Mouse (Mus musculus) G1E (cell line): ENCODE measurements around the gene Plpp3. TPM values are rescaled to one million over a fixed set of nuclear protein-coding genes. Genes with fewer than 3 reads are reported as not detected.

Experiments
- ATAC-seq: 2 replicates; pipeline ENCODE4 v1.8.0; 2016; ENCODE audit warnings: mild to moderate bottlenecking; ENCODE audit not compliant: insufficient number of reproducible peaks, poor library complexity, low FRiP score, severe bottlenecking; ENCODE audit errors: extremely low read depth
- DNase-seq: peaks from one replicate; pipeline ENCODE4 v3.0.0; 2012; ENCODE audit warnings: low spot score
- H3K27me3 ChIP-seq: 2 replicates; pipeline ENCODE4 v1.6.1; 2012; ENCODE audit warnings: mild to moderate bottlenecking, low read length, inconsistent platforms; ENCODE audit not compliant: insufficient read depth
- H3K36me3 ChIP-seq: replicated peaks from 2 replicates; pipeline ENCODE3; 2012; ENCODE audit warnings: mild to moderate bottlenecking, inconsistent platforms
- H3K4me1 ChIP-seq: 2 replicates; pipeline ENCODE4 v1.6.1; 2012; ENCODE audit warnings: low read depth, low read length, inconsistent platforms, mixed read lengths; ENCODE audit not compliant: insufficient read depth
- H3K4me3 ChIP-seq: 2 replicates; pipeline ENCODE4 v1.5.1; 2012; ENCODE audit warnings: low read depth, mild to moderate bottlenecking, inconsistent platforms, low read length, moderate library complexity, mixed read lengths
- H3K9me3 ChIP-seq: replicated peaks from 2 replicates; pipeline ENCODE4 v1.6.1; 2012; ENCODE audit warnings: inconsistent platforms
- CTCF ChIP-seq: IDR thresholded peaks from 2 replicates; pipeline ENCODE4 v1.5.1; 2012; ENCODE audit warnings: low read depth, low read length, inconsistent platforms, mixed read lengths
- GATA1 ChIP-seq: IDR thresholded peaks from 2 replicates; pipeline ENCODE4 v1.6.1; 2012; ENCODE audit warnings: borderline replicate concordance, low read length, inconsistent platforms, mixed read lengths
- GATA2 ChIP-seq: IDR thresholded peaks from 2 replicates; pipeline ENCODE4 v1.6.1; 2012; ENCODE audit warnings: low read depth, low read length, inconsistent platforms, borderline replicate concordance
- POLR2AphosphoS5 ChIP-seq: IDR thresholded peaks from 2 replicates; pipeline ENCODE4 v1.6.1; 2012; ENCODE audit warnings: low read depth, low read length, inconsistent platforms; ENCODE audit not compliant: insufficient replicate concordance
- TAL1 ChIP-seq: conservative IDR thresholded peaks from 2 replicates; pipeline ENCODE4 v1.6.1; 2012; ENCODE audit warnings: low read depth, low read length, inconsistent platforms, mixed read lengths
- polyA plus RNA-seq: library from polyadenylated mRNA; stranded (reverse); fragments of >175 nt; gene quantifications from 2 replicates; pipeline ENCODE4 v1.2.3, GENCODE M21; 2012
- total RNA-seq, 2 experiments: library from RNA; stranded (forward) in 1 of 2; stranded (reverse) in 1 of 2; fragments of 200-1000 nt in 1 of 2; fragments of >200 nt in 1 of 2; fragmentation: Nextera tagmentation in 1 of 2; gene quantifications; 2 replicates each; pipeline ENCODE4 v1.2.3; 2014 to 2017

Gene Plpp3
- total and polyA plus RNA-seq, 3 experiments: not detected

GRCm38 (mm10) chr4:105240233-105240632 lies 83.1 kb downstream of the Plpp3 start:
- no peak for DNase-seq
- ATAC-seq: no peak

GRCm38 (mm10) chr4:105244931-105245330 lies 87.8 kb downstream of the Plpp3 start:
- Histone ChIP-seq H3K4me1 (no peaks in the 10 kb centered on the region), H3K27me3 (no peaks in the 10 kb centered on the region), H3K4me3 (no peak overlapping the region), H3K36me3 (no peaks in the 10 kb centered on the region), H3K9me3 (peaks cover 68% of the 10 kb centered on the region)
- no peak for DNase-seq
- TF ChIP-seq TAL1 (no peak), GATA1 (no peak), GATA2 (no peak), POLR2AphosphoS5 (no peak), CTCF (no peak)
- no peak for ATAC-seq

More at GRCm38 (mm10) chr4:105240233-105240632, 83.1 kb downstream of the Plpp3 start:
- TF ChIP-seq TAL1 (no peak), POLR2AphosphoS5 (no peak), GATA2 (no peak), CTCF (no peak), GATA1 (no peak)
- H3K4me3 ChIP-seq: no peak overlapping the region
- no peaks in the 10 kb centered on the region for H3K27me3 ChIP-seq
- H3K4me1 ChIP-seq: no peaks in the 10 kb centered on the region
- H3K9me3 ChIP-seq: peaks cover 53% of the 10 kb centered on the region
- no peaks in the 10 kb centered on the region for H3K36me3 ChIP-seq

DNA sequence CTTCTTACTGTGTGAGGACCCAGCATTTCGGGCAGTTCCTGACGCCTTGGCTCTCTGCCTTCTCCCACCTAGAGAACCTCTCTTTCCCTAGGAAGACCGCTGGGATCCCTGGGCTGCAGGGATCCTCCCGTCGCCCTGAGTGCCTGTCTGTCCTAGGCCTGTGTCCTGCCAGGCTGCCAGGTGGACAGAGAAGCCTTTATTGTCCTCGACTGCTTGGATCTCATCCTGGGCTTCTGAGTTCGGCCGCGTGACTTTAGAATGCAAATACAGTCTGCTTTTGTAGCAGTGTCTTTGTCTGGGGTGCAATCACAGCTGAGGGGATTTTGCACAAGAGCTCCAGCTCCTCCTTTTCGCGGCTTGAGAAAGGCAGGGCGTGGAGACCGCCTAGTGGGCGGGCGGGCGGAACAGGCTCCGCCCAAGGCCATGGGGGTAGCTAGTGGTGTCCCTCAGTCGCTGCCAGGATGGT lies 88.4 kb downstream of the Plpp3 start:
- no peaks in the 10 kb centered on the region for H3K27me3 ChIP-seq
- no peak overlapping the region for H3K4me3 ChIP-seq
- H3K36me3 ChIP-seq: no peaks in the 10 kb centered on the region
- DNase-seq (no peak), ATAC-seq (no peak)
- peaks cover 66% of the 10 kb centered on the region for H3K9me3 ChIP-seq
- no peak for TF ChIP-seq GATA1
- TF ChIP-seq POLR2AphosphoS5: no peak
- no peak for TF ChIP-seq GATA2
- TF ChIP-seq TAL1: no peak
- TF ChIP-seq CTCF: no peak
- no peaks in the 10 kb centered on the region for H3K4me1 ChIP-seq

GRCm38 (mm10) chr4:105246331-105246730 lies 89.2 kb downstream of the Plpp3 start:
- ATAC-seq (no peak), DNase-seq (no peak)
- Histone ChIP-seq H3K4me1 (no peaks in the 10 kb centered on the region), H3K36me3 (no peaks in the 10 kb centered on the region), H3K27me3 (no peaks in the 10 kb centered on the region), H3K9me3 (peaks cover 61% of the 10 kb centered on the region), H3K4me3 (no peak overlapping the region)
- TF ChIP-seq GATA1 (no peak), GATA2 (no peak), POLR2AphosphoS5 (no peak), TAL1 (no peak), CTCF (no peak)

DNA sequence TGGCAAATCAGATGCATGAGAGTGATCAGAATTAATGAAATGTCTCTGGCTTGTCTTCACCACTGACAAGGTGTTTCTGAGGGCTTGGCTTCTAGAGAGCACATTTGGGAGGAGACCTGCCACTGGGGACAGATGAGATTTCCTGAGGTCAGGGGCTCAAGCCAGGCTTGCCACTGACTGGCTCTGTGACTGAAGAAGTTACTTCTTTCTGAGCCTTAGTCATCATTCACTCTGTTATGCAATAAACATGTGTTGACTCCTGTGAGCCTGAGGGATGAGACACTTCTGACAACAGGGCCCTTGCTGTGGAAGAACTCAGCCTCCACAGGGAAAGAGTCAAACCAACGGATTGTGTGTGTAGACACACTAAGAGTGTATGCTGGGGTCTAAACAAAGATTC lies 91.0 kb downstream of the Plpp3 start:
- no peaks in the 10 kb centered on the region for H3K36me3 ChIP-seq
- DNase-seq (no peak), ATAC-seq (no peak)
- H3K27me3 ChIP-seq: no peaks in the 10 kb centered on the region
- no peak overlapping the region for H3K4me3 ChIP-seq
- peaks cover 50% of the 10 kb centered on the region for H3K9me3 ChIP-seq
- H3K4me1 ChIP-seq: no peaks in the 10 kb centered on the region
- TF ChIP-seq POLR2AphosphoS5 (no peak), GATA1 (no peak), CTCF (no peak), TAL1 (no peak), GATA2 (no peak)

GRCm38 (mm10) chr4:105249283-105249682 lies 92.1 kb downstream of the Plpp3 start:
- DNase-seq (no peak), ATAC-seq (no peak)
- no peaks in the 10 kb centered on the region for H3K4me1 ChIP-seq
- no peak overlapping the region for H3K4me3 ChIP-seq
- H3K9me3 ChIP-seq: peaks cover 47% of the 10 kb centered on the region
- no peaks in the 10 kb centered on the region for H3K27me3 ChIP-seq
- TF ChIP-seq TAL1: no peak
- no peak for TF ChIP-seq GATA1
- TF ChIP-seq POLR2AphosphoS5: no peak
- no peak for TF ChIP-seq GATA2
- TF ChIP-seq CTCF: no peak
- no peaks in the 10 kb centered on the region for H3K36me3 ChIP-seq

DNA sequence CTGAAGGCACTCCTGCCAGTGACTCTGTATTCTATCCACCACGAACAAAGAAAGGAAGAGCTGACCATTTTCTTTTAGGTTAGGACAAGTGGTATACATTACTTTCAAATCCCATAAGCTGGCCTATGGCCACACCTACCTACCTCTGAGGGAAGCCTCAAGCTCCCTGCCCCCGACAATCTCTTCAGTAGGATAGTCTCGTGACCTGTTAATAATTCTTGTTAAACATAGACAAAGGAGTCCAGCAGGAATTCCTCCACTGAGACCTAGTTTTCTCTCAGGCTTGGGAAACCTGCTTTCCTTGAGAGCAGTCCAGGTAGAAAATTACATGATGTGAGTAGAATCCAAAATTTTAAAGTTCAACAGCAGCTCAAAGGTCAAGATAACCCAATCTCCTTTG lies 93.8 kb downstream of the Plpp3 start:
- no peaks in the 10 kb centered on the region for H3K4me1 ChIP-seq
- ATAC-seq (no peak), DNase-seq (no peak)
- peaks cover 39% of the 10 kb centered on the region for H3K9me3 ChIP-seq
- no peaks in the 10 kb centered on the region for H3K36me3 ChIP-seq
- TF ChIP-seq TAL1 (no peak), GATA1 (no peak), CTCF (no peak), POLR2AphosphoS5 (no peak), GATA2 (no peak)
- no peak overlapping the region for H3K4me3 ChIP-seq
- H3K27me3 ChIP-seq: no peaks in the 10 kb centered on the region
